Mouse (Mus musculus) cerebellum, adult 11 months (tissue): Measurements from ENCODE around the gene Suclg2.

Experiments
- DNase-seq: peaks from one replicate; pipeline ENCODE4 v3.0.0; 2022

The Suclg2 gene

GRCm38 (mm10) chr6:95699326-95699725 lies 19.3 kb downstream of the Suclg2 start:
- no peak for DNase-seq

- no peak for DNase-seq
These were observed 20.0 kb downstream of the Suclg2 start for GRCm38 (mm10) chr6:95698536-95699162.

DNA sequence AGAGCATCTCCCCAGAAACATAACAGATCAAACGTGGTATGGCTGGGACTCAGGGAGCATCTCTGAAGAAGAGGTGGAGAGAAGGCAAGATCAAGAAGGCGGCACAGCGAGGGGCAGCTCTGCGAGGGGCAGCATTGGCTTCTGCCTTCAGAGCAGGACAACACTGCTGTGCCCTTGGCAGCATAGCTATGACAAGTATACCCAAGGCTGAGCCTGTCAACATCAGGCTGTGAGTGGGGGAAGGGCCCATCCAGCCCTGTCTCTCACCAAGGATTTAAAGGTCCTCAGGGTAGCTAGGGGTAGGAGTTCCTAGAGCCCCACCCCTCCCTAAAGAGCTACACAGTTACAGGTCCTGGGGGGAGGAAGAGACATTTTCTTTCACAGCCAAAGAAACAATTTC lies 23.7 kb downstream of the Suclg2 start:
- DNase-seq: no peak

DNA sequence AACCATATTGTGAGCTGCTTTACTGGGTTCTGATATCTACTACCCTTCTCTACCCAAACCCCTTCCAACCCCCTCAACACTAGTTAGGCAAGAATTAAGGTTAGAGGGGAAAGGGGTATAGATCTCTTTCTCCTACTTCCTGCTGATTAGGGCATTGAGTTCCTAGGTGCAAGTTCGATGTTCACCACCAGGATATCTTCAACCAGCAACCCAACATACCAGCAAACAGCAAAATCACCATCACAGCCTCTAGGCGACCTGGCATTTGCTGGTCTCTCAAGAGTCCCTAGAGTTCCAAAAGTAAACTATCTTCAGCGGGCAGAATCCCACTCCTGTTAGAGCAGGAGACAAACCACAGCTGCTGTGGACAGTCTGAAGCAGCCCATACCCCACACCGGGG lies 33.4 kb downstream of the Suclg2 start:
- DNase-seq: no peak

- no peak for DNase-seq
These were observed 38.9 kb downstream of the Suclg2 start for GRCm38 (mm10) chr6:95679718-95680117.

DNA sequence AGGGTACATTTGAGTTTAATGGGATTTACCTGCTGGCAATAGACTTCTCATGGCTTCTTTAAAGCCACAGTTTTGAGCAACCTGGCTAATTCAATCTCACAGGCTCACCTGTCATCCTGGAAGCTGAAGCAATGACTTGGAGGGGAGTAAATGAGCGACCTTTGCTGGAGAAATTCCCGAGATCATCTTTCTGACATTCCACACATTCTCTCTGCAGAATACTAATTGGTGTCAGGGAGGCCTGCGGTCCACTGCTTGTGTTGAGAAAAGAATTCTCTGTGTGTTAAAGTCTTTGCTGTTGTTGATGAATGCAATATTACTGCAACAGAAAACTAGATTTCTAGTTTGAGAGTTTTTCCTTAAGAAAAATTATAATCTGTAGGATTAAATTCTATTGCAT lies 39.3 kb downstream of the Suclg2 start:
- no peak for DNase-seq

GRCm38 (mm10) chr6:95676951-95677350 lies 41.6 kb downstream of the Suclg2 start:
- DNase-seq: no peak

DNA sequence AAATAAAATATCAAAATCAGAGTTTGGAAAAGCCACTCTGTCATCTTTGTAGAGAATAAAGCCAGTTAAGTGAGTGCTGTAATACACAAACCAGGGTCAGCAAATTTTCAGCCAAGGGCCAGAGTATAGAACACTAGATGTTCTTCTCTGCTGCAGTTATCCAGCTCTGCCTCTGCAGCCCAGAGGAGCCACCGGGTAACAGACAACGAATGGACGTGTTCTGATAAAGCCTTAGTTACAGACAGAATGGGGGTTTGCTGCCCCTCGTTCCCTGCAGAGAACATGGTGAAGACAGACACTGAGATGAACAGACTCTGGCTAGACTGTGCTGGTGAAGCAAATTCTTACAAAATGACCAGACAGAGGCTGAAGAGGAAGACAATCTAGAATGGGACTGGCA lies 42.2 kb downstream of the Suclg2 start:
- DNase-seq: no peak

DNA sequence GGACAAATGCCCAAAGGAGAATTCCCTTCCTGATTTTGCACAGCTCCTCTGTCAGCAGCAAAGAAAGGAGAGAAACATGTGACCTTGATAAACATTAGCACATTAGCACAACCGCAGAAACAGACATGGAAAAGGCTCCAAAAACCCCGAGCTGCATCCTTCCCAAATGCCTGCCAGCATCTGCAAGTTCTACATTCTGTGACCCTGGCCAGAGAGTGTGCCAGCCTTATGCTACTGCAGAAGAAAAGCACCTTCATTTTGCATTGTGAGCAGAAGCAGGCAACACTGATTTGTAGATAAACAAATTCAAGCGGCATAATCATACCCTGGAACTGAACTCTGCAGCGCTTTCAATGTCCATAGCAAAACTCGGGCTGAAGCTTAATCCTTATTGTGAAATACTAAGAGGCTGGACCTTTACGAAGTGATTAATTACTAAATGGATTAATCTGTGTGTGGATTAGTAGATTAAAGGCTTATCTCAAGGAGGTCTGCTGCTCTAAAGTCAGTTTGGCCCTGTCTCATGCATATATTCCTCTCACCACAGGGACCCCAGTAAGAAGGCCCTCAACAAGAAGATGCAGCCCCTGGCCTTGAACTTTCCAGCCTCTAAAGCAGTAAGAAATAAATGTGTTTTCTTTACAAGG lies 43.4 kb downstream of the Suclg2 start:
- DNase-seq: no peak

GRCm38 (mm10) chr6:95674651-95675050 lies 43.9 kb downstream of the Suclg2 start:
- DNase-seq: no peak

- no peak for DNase-seq
These were observed 49.3 kb downstream of the Suclg2 start for GRCm38 (mm10) chr6:95669335-95669729.

- no peak for DNase-seq
These were observed 49.8 kb downstream of the Suclg2 start for GRCm38 (mm10) chr6:95668629-95669334.

- DNase-seq: no peak
These were observed 60.9 kb downstream of the Suclg2 start for GRCm38 (mm10) chr6:95657671-95658070.

GRCm38 (mm10) chr6:95653662-95654061 lies 64.9 kb downstream of the Suclg2 start:
- DNase-seq: no peak

GRCm38 (mm10) chr6:95652774-95653173 lies 65.8 kb downstream of the Suclg2 start:
- no peak for DNase-seq

DNA sequence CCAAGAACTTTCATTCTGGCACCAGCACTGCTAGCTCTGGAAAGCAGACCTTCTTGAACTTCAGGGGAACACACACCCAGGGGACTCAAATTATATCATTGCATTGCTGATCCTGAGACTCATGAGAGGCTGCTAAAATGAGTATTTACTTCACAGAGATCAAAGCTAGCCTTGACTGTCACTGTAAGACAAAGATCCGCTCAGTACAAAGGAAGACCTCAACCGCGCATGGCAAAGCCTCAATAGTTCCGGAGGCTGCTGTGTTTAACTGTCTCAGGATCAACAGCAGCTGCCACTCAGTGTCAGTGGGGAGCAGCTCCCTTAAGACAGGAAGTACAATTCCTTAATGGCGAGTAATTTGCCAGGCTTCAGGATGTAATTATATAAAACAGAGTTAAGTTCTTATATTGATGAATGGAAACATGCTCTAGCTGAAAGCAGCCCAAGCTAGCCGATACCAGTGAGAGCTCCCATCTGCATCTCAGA lies 67.2 kb downstream of the Suclg2 start:
- DNase-seq: no peak

- DNase-seq: no peak
These were observed 68.4 kb downstream of the Suclg2 start for GRCm38 (mm10) chr6:95650082-95650722.

GRCm38 (mm10) chr6:95649123-95649663 lies 69.4 kb downstream of the Suclg2 start:
- no peak for DNase-seq

DNA sequence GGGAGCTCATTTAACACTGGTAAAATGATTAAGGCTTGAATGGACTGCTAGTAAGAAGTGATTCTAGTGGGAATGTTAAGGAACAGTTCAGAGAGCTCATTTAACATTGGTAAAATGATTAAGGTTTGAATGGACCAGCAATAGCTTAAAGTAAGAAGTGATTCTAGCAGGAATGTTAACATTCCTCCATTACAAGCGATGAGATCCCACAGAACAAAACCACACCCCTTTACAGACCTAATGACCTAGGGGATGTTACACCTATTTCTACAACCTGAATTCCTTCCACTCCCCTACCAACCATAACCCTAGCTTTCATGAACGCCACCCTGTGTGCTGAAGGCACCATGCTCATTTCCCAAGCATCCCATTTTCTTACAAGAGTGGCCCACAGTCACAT lies 81.2 kb downstream of the Suclg2 start:
- no peak for DNase-seq

DNA sequence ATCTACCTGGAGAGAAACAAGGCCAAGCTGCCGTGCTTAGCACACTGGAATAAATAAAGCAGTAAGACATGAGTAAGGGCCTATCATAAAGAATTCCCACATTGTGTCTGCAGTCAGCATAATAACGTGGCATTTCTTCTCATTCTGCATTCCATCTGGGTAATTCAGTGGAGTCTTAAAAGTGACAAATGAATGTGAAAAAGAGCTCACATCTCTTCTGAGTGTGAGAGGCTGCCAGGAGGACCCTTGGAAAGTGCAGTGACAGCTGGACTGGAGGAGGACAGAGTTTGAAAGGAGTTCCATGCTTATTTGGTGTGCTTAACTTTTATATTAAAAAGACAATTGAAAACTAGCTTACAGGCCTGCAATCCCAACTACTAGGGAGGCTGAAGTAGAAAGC lies 83.2 kb downstream of the Suclg2 start:
- no peak for DNase-seq

DNA sequence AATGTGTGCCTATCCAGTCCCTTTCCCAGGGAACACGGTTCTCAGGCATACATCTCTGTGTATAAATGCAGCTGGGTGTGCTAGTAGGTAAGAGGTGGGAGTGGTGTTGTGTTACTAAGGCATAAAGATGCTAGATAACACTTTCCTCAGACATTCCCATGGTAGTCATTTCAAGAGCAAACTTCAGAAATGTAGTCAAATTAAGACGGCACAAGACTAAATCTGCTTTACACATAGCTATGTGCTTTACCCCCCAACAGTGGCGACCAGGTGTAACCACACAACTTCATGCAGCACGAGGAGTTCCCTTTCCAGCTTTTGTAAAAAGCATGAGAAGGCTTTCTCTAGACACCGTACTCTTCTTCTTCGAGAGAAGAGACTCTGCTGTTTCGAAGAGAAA lies 89.5 kb downstream of the Suclg2 start:
- no peak for DNase-seq

DNA sequence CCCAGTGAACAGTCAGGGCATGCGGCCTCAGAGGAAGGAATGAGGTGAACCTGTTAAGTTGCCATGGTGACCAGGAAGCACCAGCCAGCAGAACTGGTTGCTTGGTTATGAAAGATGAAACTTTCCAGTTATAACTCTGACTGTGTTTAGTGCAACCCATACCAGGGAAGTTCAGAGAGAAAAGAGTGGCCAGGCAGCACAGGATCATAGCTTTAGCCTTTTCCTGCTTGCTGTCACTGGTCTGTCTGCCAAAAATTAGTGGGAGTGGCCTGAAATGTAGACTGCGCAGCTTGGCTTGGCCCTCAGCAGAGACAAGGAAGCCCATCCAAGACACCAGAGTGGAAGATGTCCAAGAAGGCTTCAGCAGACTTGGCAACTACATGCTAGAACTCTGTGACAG lies 96.8 kb downstream of the Suclg2 start:
- DNase-seq: no peak

GRCm38 (mm10) chr6:95620804-95621203 lies 97.8 kb downstream of the Suclg2 start:
- no peak for DNase-seq
